Mouse (Mus musculus) bone marrow macrophage, adult 2 months (primary cell): ENCODE results near the gene Mroh2a. TPM values are rescaled to one million over a fixed set of nuclear protein-coding genes. Genes with fewer than 3 reads are reported as not detected.

Experiments used
- H3K27ac ChIP-seq: 2 replicates; pipeline ENCODE4 v1.5.1; 2012; ENCODE audit warnings: low read depth, low read length; ENCODE audit not compliant: insufficient read depth
- H3K4me1 ChIP-seq: 2 replicates; pipeline ENCODE4 v1.6.1; 2012; ENCODE audit warnings: low read length; ENCODE audit not compliant: control insufficient read depth, insufficient read depth
- H3K4me3 ChIP-seq: 2 replicates; pipeline ENCODE4 v1.5.1; 2012; ENCODE audit warnings: mild to moderate bottlenecking, low read length, moderate library complexity; ENCODE audit not compliant: insufficient read depth
- CTCF ChIP-seq: IDR thresholded peaks from 2 replicates; pipeline ENCODE4 v1.5.1; 2012; ENCODE audit warnings: low read depth, mild to moderate bottlenecking, low read length, moderate library complexity
- POLR2A ChIP-seq: IDR thresholded peaks from 2 replicates; pipeline ENCODE4 v1.6.1; 2012; ENCODE audit warnings: mild to moderate bottlenecking, low read depth, low read length, borderline replicate concordance
- polyA plus RNA-seq: library from polyadenylated mRNA; stranded (reverse); fragments of >200 nt; gene quantifications from 2 replicates; pipeline ENCODE4 v1.2.4, GENCODE M21; 2012; ENCODE audit not compliant: missing spikeins, insufficient read depth, insufficient read length

The Mroh2a gene
- polyA plus RNA-seq, 1 experiment: 1.6 TPM

DNA sequence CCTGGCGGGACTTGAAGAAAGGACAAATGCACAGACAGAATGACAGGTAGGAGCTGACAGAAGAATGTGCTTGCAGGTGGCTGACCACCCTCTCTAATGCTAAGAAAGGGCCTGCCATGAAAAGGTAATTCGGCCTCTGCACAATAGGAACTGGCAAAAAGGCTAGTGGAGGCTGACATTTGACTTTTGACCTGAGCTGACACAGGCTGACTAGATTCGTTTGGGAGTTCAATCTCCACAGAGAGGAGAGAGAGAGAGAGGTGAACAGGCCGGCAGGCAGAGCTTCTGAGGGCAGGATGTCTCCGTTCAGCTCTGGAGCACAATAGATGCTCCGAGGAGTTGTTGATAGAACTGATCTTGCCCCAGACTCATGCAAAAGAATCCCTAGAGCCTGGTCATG is 19.6 kb downstream of the Mroh2a start:
- no peaks in the 10 kb centered on the region for H3K4me1 ChIP-seq
- no peak overlapping the region for H3K27ac ChIP-seq
- TF ChIP-seq CTCF (no peak), POLR2A (no peak)
- H3K4me3 ChIP-seq: no peak overlapping the region

DNA sequence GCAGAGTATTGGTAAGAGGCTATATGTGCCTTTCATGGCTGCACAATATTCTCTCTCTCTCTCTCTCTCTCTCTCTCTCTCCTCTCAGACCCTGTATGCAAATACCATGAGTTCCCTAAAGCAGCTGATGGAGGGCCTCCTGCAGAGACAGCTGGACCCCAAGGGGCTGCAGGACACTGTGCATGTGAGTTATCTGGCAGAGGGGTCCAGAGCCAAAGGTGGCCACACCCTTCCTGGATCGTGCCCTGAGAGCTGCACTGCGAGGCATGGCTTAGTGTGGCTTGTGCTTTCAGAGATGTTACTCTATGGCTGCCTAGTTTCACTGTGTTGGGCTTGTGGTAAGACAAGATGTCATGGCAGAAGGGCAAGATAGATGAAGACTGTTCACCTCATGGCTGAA is 20.9 kb downstream of the Mroh2a start:
- no peaks in the 10 kb centered on the region for H3K4me1 ChIP-seq
- no peak overlapping the region for H3K27ac ChIP-seq
- no peak overlapping the region for H3K4me3 ChIP-seq
- TF ChIP-seq CTCF (no peak), POLR2A (no peak)

DNA sequence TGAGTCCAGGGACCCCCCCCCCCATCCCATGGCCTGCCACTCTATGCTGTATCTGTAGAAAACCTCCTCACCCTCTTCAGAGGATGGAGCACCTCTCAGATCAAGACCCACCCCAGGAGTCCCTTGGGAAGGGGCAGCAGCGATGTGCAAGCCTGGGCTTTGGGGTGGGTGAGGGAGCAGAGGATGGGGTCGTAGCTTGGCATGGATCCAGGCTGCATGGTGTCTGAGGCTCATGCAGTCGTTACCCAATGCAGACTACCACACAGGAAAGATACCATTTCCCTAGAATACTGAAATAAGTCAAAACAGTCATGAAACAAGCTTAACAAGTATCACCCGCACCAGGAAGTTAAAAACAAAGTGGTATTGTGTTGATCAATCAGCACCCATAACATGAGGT is 21.9 kb downstream of the Mroh2a start:
- Histone ChIP-seq H3K27ac (no peak overlapping the region), H3K4me1 (no peaks in the 10 kb centered on the region), H3K4me3 (no peak overlapping the region)
- TF ChIP-seq CTCF (no peak), POLR2A (no peak)

DNA sequence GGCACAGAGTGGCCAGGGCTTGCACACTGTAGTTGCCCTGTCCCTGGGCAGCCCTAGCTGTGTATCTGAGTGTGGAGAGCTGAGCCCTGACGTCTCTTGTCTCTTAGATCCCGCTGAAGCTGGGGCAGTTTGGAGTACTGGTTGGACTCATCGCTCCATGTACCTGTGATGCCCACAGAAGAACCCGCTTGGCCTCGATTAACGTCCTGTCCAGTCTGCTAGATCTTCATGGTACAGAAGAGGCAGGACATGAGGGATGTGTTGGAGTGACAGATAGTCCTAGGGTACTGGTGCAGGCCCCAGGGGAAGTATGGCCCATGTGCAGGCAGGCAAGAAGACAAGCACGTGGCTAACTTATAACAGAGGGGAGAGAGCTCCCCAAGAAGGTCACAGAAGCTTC is 22.8 kb downstream of the Mroh2a start:
- no peaks in the 10 kb centered on the region for H3K4me1 ChIP-seq
- TF ChIP-seq POLR2A: no peak
- no peak overlapping the region for H3K4me3 ChIP-seq
- no peak overlapping the region for H3K27ac ChIP-seq

DNA sequence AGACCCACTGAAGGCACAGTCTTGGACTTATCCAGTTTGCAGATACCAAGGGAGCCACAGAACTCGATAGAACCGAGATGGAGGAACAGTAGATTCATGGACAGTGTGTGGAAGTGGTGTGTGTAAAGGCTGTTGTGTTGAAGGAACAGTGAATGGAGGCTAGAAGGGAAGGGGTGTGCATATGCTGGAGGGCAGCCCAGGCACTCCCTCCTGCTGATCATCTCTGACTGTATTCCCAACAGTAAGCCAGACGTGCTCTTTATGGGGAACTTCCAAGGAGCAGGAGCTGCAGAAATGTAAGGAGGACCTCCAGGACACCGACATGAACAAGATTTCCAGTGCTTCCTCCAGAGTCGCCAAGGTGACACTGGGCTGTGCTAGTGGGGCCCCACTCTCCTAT is 23.2 kb downstream of the Mroh2a start:
- Histone ChIP-seq H3K4me3 (no peak overlapping the region), H3K4me1 (no peaks in the 10 kb centered on the region), H3K27ac (no peak overlapping the region)
- no peak for TF ChIP-seq POLR2A
- TF ChIP-seq CTCF: no peak

DNA sequence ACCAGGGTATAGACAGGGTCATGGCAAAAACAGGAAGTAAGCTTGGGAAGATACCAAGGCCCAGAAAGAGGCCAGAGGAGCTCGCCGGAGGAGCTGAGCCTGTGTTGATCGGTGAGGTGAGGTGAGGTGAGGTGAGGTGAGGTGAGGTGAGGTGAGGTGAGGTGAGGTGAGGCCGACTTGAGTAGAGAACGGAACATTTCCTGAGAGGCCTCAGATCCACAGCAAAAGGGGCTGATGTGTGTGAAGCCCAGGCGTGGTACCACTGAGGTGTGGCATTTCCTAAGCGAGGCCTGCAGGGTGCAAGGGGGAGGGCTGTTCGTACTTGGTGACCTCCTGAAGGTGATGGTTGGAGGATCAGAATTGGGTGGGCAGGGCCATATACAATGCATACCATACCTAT is 26.3 kb downstream of the Mroh2a start:
- TF ChIP-seq CTCF: no peak
- no peak for TF ChIP-seq POLR2A
- Histone ChIP-seq H3K27ac (no peak overlapping the region), H3K4me1 (no peaks in the 10 kb centered on the region), H3K4me3 (no peak overlapping the region)

DNA sequence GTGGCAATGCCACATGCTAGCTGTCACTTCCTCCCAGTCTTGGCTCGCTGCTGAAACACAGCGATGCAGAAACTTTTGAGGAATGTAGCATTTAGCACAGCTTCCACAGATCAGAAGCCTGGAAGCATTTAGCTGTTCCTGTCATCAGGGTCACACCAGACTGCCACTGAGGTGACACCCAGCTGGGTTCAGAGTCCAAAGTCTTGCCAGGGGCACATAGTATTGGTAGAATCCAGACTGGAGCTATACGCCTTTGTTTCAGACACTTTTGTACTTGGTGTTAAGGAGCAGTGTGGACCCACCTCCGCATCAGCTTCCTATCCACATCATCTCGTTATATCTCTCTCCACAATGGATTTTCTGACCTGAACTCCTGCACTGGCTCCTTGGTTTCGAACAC is 26.8 kb downstream of the Mroh2a start:
- Histone ChIP-seq H3K4me3 (no peak overlapping the region), H3K4me1 (no peaks in the 10 kb centered on the region), H3K27ac (no peak overlapping the region)
- TF ChIP-seq CTCF (no peak), POLR2A (no peak)

DNA sequence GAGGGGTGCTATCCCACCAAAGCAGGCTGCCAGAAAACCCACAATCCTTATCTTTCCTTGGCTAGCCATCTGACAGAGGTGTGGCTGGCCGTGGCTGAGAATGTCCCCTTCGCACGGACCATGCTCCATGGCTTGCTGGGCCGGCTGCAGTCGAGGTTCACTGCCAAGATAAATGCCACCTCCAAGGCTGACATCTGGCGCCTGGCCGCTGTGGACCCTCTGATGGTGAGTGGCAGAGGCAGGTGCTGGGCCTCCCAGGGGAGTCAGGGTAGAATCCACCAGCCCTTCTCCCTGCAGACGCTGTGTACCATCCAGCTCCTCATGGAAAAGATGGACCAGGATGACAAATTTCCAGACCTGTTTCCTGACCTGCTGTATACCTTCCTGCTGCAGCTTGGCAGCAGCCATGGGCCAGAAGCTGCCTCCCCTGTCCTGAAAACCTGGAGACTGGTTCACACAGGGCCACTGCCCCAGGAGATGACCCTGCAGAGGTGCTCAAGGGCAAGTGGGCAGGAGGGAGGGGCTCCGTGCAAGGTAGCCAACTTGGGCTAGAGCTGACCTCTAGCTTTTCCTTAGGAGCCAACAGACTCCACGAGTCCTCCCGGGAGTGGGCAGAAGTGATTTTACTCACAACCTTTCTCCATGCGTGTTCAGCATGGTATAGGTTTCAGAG is 28.1 kb downstream of the Mroh2a start:
- TF ChIP-seq CTCF (no peak), POLR2A (no peak)
- H3K4me3 ChIP-seq: no peak overlapping the region
- no peak overlapping the region for H3K27ac ChIP-seq

DNA sequence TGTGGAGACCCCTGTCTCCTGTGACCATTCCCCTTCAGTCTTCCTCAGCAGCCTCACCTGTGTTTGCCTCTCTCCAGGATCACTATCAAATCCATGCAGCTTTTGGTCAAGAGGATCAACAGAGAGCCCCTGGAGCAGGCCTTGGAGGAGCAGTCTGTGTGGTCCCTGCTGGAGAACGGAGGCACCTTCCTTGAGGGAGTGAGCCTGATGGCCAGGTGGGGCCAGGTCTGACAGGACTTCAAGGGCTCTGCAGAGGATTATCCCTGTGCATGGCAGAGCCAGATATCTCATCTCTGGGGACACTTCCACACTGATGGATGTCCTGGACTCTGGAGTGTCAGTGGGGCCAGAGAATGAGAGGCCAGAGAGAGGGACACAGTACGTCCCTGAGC is 28.7 kb downstream of the Mroh2a start:
- TF ChIP-seq CTCF (no peak), POLR2A (no peak)
- no peak overlapping the region for H3K4me3 ChIP-seq
- no peak overlapping the region for H3K27ac ChIP-seq
- no peaks in the 10 kb centered on the region for H3K4me1 ChIP-seq

More for the DNA sequence above, 28.1 kb downstream of the Mroh2a start:
- H3K4me1 ChIP-seq: no peaks in the 10 kb centered on the region

DNA sequence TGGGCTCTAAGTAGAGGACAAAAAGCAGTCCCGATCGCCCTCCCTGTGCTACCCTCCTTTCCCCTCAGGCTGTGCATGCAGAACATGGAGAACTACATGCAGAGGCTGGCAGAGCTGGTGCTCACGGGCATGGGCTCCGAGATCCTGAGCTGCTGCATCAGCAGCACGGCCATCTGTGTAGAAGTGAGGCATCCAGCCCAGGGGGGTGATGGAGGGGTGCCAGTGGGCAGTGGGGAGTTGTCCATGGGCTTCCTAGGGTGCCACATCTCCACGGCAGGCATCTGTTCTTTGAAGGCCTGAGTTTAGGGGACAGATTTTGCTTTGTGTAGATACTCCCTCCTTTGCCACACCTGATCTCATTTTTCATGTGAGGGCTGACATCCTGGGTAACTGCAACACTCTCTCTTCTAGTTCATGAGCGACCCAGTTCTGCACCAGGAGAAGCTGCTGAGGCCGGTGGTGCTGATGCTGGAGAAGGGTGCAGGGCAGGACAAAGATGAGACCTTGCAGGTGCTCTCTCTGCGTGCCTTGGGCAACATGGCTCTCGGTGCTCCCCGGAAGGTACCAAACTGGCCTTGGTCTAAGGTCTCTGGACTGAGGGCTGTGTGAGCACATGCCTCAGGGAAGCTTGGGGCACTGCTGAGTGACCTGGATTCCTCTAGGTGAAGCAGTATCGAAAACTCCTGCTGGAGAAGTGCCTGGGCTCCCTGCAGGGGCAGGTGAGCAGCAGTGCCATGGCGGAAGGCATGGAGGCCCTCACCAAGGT is 29.4 kb downstream of the Mroh2a start:
- TF ChIP-seq POLR2A (no peak), CTCF (no peak)
- H3K27ac ChIP-seq: no peak overlapping the region
- no peak overlapping the region for H3K4me3 ChIP-seq
- H3K4me1 ChIP-seq: no peaks in the 10 kb centered on the region
